Mouse (Mus musculus): ENCODE measurements around the gene Ski.

The Ski gene

GRCm38 (mm10) chr4:155126602-155127372, 95.6 kb downstream of the Ski start:
- no peak for DNase-seq

GRCm38 (mm10) chr4:155126194-155126593, 96.2 kb downstream of the Ski start:
- DNase-seq: no peak

DNA sequence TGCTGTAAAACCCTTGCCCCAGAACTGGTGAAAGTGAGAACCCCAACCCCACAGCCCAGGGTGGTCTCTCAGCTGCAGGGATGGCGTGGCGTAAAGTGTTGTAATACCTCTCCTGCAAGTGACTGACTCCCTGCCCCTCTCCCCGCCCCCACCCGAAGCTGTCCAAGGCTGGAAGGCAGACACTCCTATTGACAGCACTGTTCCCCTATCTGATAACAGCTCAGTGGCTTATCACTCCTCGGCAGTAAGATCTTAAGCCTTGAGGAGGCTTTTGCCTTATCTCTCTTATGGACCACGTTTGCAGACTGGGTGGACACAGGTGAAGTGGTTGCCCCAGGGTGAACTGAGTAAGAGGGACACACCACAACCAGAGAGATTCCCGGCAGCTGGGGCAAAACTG, 97.1 kb downstream of the Ski start:
- DNase-seq: no peak

- DNase-seq: no peak
Observed at GRCm38 (mm10) chr4:155123868-155124534, 98.4 kb downstream of the Ski start.

DNA sequence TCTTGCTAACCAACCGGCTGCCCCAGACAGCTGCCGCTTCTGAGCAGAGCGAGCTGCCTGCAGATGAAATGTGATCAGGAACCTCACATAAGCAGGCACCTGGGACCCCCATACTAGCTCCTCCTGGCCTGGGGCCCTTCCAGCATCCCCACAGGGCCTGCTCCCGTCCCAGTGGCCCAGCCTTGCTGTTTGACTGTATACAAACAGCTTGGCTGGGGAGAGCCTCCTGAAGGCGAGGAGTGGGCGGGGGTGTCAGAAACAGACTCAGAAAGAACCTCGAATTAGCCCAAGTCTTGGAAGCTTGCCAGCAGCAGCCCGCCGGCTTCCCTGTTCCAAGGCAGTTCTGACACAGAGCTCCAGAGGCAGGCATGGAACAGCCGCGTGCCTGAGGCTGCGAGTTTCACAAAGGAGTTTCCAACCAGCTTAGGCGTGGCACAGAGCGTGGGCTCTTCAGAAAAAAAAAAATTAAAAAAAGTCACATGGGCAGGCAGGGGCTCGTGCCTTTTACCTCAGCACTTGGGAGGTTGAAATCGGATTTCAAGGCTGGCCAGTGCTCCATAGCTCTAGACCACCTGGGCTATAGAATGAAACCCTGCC, 99.8 kb downstream of the Ski start:
- DNase-seq: no peak

DNA sequence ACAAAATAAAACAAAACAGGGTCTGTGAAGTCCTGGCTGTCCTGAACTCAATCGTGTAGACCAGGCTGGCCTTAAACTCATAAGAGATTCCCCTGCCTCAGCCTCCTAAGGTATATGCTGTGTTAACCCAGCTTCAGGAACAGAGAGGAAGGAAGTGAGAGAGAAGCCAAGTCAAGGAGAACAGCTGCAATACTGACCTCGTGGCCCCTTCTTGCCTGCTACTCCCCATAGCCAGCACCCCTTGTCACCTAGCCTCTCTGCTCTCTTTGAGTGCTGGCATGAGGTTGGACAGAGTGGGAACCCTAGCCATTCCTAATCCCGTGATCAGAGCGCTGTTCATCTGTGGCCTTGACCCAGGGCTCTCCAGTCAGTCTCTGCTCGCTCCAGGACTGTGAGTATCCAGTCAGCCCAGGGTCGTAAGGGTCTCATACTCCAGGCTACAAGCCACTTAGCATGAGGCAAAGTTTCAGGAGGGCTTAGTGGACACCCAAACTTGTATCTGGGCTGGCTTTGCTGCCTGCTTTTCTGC, 100.4 kb downstream of the Ski start:
- no peak for DNase-seq

DNA sequence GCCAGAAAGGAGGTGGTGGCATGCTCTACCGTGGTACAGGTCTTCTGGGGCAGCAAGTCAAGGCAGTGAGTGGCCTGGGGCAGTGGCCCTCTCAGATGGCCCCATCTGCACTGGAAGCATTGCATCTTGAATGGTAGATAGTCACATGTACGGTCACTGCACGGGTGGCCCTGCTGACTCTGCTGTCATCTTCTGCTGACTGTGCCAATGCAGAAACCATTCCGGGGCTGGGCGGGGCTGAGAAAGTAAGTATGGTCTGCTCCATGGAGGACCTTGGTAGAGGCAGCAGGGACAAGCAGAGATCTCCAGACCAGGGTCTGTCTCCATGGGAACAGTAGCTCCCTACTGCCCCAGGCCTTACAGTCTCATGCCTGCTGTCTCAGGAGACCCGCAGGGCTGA, 101.2 kb downstream of the Ski start:
- DNase-seq: no peak

DNA sequence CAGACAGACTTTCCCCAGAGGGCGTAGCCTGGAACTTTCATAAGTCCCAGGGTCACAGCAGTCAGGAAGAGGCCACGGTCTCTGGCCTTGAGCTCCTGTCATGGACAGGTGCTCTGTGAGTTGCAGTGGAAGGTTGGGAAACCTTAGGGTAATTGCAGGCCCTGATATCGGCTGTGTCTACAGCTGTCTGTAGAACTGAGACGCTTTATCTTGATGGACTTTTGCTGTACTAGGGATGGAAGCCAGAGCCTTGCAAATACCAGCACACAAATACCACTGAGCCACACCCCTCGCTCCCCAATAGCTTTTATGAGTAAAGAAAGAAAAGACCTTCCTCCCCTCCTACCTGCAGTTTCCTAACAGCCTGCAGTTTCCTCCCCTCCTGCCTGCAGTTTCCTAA, 101.8 kb downstream of the Ski start:
- no peak for DNase-seq

DNA sequence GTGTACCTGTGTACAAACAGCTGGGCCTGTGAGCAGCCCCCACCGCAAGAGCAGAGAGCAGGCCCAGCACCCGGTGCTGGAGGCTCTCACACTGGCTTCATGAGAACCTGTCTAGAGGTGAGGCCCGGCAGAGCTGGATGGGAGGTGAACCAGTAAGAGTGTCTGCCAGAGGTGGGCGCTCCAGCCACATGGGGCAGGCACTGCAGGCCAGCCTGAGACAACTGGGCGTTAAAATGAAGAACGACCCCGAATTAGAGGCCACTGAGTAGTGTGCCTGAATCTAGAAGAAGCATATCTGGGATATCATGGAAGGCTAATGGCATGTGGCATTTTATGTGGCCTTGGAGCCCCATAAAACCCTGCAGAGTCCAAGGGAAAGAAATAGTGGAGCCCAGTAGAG, 102.4 kb downstream of the Ski start:
- DNase-seq: no peak

DNA sequence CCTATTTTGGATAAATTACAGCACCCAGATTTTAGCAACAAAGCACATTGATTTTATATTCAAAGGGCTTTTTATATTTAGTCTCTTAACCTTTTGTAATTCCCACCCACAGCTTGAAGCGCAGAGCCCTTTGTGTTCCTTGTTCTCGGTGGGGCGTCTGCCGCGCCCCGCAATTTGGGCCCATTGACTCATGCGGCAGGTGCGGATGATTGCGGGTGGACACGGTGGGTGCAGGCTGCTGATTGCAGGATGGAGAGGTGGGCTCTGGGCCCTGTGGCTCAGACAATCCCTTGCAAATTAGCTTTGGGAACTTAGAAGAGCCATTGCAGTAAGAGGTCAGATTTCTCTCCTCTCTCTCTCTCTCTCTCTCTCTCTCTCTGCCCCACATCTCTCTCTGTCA, 104.1 kb downstream of the Ski start:
- DNase-seq: no peak

- no peak for DNase-seq
Observed at GRCm38 (mm10) chr4:155117396-155117978, 104.9 kb downstream of the Ski start.

DNA sequence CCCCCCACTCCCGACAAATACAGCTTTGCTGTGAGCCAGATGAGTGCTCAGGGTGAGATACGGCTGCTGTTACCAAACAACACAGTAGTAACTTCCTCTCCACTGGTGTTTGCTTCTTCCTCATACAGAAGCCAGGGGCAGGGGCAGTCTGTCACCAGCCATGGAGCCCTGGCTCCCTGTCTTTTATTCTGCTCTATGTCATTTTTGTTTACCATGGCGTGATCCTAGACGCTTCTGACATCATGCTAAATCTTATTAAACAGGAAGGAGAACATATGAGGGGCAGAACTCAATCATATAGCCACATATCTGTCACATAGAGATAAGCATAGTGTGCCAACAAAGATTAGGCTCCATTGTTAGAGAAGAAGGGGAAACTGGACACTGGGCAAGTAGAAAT, 105.8 kb downstream of the Ski start:
- DNase-seq: no peak

- peak; percentile 29 for DNase-seq
Observed at GRCm38 (mm10) chr4:155113766-155114410, 108.5 kb downstream of the Ski start.

GRCm38 (mm10) chr4:155109471-155109870, 112.9 kb downstream of the Ski start:
- DNase-seq: no peak

DNA sequence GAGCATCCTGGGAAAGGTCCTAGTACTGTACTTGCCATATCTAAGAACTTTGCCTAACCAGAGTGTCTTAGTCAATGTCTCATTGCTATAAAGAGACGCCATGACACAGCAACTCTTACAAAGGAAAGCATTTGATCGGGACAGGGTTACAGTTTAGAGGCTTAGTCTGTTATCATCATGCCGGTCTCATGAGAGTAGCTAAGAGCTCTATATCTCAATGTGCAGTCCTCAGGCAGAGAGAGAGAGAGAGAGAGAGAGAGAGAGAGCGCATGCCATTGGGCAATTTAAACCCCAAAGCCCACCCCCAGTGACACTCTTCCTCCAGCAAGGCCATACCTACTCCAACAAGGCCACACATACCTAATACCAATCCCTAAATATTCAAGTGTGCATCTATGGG, 114.5 kb downstream of the Ski start:
- DNase-seq: no peak

All from kidney, adult 9 months (tissue).